Mouse (Mus musculus) embryonic facial prominence, embryonic 12.5 days (tissue): ENCODE measurements at regions not wholly inside any gene's neighbourhood (a gene's known extent, or its start where the extent isn't known, plus 50 kb on each side); places are given as distances from the start of the nearest gene placed in this dataset.

Experiments
- ATAC-seq: fragments of 200-750 bp; cut with Nextera tagmentation; 2 replicates; pipeline ENCODE4 v1.8.0; 2017; ENCODE audit not compliant: insufficient number of reproducible peaks, insufficient read depth, low FRiP score, low TSS enrichment
- H3K27ac ChIP-seq: fragments of 300-500 bp; sonication (generic); 2 replicates; pipeline ENCODE4 v1.5.1; 2016; ENCODE audit warnings: mild to moderate bottlenecking
- H3K27me3 ChIP-seq: fragments of 300-500 bp; sonication (generic); 2 replicates; pipeline ENCODE4 v1.6.1; 2016; ENCODE audit warnings: mild to moderate bottlenecking, moderate library complexity
- H3K36me3 ChIP-seq: fragments of 300-500 bp; sonication (generic); 2 replicates; pipeline ENCODE4 v1.6.1; 2016; ENCODE audit warnings: mild to moderate bottlenecking
- H3K4me1 ChIP-seq: fragments of 300-500 bp; sonication (generic); 2 replicates; pipeline ENCODE4 v1.6.1; 2016
- H3K4me2 ChIP-seq: fragments of 300-500 bp; sonication (generic); replicated peaks from 2 replicates; pipeline ENCODE4 v1.6.1; 2016; ENCODE audit warnings: mild to moderate bottlenecking, moderate library complexity
- H3K4me3 ChIP-seq: fragments of 300-500 bp; sonication (generic); 2 replicates; pipeline ENCODE4 v1.5.1; 2016; ENCODE audit warnings: mild to moderate bottlenecking
- H3K9ac ChIP-seq: fragments of 300-500 bp; sonication (generic); 2 replicates; pipeline ENCODE4 v1.6.1; 2016; ENCODE audit warnings: mild to moderate bottlenecking, moderate library complexity
- H3K9me3 ChIP-seq: fragments of 300-500 bp; sonication (generic); 2 replicates; pipeline ENCODE4 v1.6.1; 2016; ENCODE audit warnings: mild to moderate bottlenecking, moderate library complexity
- WGBS: fragments of 180-500 bp; shearing (Covaris S2); methylation state at CpG from one replicate; pipeline ENCODE4 v1.1.7; 2016; 5-methylcytosine and 5-hydroxymethylcytosine counted together

DNA sequence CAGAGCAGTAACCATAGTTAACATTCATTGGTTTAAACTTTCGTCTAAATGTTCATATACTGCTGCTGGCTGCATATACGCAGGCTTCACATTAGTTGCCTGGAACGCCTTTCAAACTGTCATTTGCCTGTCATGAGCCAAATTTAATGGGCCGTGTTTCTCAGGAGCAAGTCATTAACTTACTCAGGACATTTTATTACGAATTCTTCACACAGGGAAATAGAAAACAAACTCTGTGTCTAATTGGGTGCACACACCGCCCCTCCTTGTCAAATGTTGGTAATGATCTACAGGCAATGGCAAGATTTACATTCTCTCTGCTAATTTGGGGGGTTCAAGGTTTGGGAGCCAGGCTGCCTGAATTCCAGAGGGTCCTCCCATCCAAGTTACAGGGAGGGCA, 364.4 kb downstream of the Agtpbp1 start:
- Histone ChIP-seq H3K4me1 (no peaks in the 10 kb centered on the region), H3K4me2 (no peak overlapping the region), H3K27ac (no peak overlapping the region), H3K4me3 (no peak overlapping the region), H3K9me3 (no peaks in the 10 kb centered on the region), H3K9ac (no peak overlapping the region), H3K36me3 (no peaks in the 10 kb centered on the region), H3K27me3 (no peaks in the 10 kb centered on the region)
- WGBS = 73% methylated on average over 6 of the region's 6 CpGs
- ATAC-seq = no peak

DNA sequence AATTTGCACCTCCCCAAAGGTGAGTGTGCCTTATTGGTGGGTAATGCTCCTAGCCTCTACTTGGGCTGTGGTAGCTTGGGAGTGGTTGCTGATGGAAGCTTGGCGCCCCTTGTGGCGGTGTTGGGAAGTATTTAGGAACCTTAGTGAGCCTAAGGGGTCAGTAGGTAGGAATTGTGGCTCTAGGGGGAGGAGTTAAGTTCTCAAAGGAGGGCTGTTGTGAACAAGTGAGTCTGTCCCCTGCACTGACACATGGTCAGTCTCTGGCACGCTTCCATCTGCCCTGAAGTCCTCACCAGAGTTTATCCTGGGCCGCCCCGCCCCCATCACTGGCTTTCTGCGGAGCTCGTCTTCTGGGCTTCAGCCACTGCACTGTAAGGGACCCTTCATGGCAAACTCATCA, 364.9 kb downstream of the Agtpbp1 start:
- Histone ChIP-seq H3K9me3 (no peaks in the 10 kb centered on the region), H3K4me3 (no peak overlapping the region), H3K27ac (no peak overlapping the region), H3K27me3 (no peaks in the 10 kb centered on the region), H3K36me3 (no peaks in the 10 kb centered on the region), H3K9ac (no peak overlapping the region), H3K4me2 (no peak overlapping the region), H3K4me1 (no peaks in the 10 kb centered on the region)
- 24% methylated on average over 7 of the region's 7 CpGs for WGBS
- no peak for ATAC-seq

DNA sequence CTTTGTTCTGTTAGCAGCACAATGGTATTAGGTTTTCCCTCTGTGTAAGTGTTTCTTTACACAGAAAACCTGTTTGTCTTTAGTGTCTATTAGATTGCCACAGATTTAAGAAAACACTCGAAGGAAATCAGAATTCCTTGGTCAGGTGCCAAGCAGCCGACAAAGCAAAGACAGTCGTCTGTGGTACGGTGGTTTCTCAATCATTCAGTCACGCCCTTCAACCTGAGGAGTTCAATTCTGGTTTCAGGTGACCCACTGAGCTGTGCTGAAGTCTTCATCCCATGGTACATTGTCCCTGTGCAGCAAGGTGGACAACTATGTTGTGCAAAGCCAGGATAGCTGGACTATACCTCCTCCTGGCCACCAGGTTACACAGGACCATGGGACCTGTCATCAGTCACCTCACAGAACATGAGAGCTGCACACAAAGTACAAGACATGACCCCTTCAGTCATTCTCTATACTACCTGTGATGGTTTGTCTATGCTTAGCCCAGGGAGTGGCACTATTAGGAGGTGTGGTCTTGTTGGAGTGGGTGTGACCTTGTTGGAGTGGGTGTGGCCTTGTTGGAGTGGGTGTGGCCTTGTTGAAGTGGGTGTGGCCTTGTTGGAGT, 368.2 kb downstream of the Agtpbp1 start:
- H3K4me3 ChIP-seq = no peak overlapping the region
- 68% methylated on average over 5 of the region's 5 CpGs for WGBS
- no peak for ATAC-seq

DNA sequence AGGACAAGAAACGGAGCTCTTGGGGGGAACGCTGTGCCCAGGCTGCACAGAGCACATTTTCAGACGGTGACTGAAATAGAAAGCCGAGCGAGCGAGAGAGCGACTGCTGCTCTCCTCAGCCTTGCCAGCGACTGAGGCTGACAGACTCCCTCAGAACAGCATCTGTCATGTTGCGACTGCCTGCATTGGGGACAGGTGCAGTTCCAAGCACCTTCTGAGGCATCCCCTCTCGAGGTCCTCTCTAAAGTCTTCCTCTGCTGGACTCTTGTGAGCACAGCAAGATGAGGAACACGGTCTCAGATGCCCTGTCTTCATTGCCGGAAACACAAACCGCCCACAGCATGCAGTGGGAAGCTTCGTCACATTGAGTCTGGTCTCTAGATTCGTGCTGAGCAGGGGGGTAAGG, 372.7 kb downstream of the Agtpbp1 start:
- WGBS = 84% methylated on average over 15 of the region's 15 CpGs
- no peak overlapping the region for H3K4me3 ChIP-seq
- no peaks in the 10 kb centered on the region for H3K9me3 ChIP-seq
- no peak overlapping the region for H3K27ac ChIP-seq
- H3K4me2 ChIP-seq = no peak overlapping the region
- no peaks in the 10 kb centered on the region for H3K4me1 ChIP-seq
- no peaks in the 10 kb centered on the region for H3K27me3 ChIP-seq
- no peaks in the 10 kb centered on the region for H3K36me3 ChIP-seq
- no peak overlapping the region for H3K9ac ChIP-seq
- no peak for ATAC-seq

More for the DNA sequence above, 368.2 kb downstream of the Agtpbp1 start:
- no peaks in the 10 kb centered on the region for H3K27me3 ChIP-seq
- H3K27ac ChIP-seq = no peak overlapping the region
- no peaks in the 10 kb centered on the region for H3K4me1 ChIP-seq
- H3K9ac ChIP-seq = no peak overlapping the region
- H3K4me2 ChIP-seq = no peak overlapping the region
- H3K36me3 ChIP-seq = no peaks in the 10 kb centered on the region
- no peaks in the 10 kb centered on the region for H3K9me3 ChIP-seq

DNA sequence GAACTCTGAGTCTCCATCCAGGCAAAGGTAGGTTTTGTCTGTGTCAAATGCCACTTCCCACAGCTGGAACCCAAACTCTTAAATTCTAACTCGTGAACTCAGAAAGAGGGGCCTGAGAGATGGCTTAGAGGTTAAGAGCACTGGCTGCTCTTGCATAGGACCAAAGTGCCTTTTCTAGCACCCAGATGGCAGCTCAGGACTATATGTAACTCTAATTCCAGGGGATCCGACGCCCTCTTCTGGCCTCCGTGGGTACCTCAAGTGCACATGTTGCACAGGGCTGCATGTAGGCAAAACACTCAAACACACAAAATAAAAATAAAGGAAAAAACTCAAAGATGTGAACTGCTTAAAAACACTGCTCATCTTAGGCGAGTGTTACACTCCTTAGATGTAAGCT, 374.2 kb downstream of the Agtpbp1 start:
- Histone ChIP-seq H3K4me3 (no peak overlapping the region), H3K36me3 (no peaks in the 10 kb centered on the region), H3K27ac (no peak overlapping the region), H3K4me2 (no peak overlapping the region), H3K4me1 (no peaks in the 10 kb centered on the region), H3K9ac (no peak overlapping the region), H3K9me3 (no peaks in the 10 kb centered on the region), H3K27me3 (no peaks in the 10 kb centered on the region)
- 63% methylated on average over 5 of the region's 5 CpGs for WGBS
- no peak for ATAC-seq

DNA sequence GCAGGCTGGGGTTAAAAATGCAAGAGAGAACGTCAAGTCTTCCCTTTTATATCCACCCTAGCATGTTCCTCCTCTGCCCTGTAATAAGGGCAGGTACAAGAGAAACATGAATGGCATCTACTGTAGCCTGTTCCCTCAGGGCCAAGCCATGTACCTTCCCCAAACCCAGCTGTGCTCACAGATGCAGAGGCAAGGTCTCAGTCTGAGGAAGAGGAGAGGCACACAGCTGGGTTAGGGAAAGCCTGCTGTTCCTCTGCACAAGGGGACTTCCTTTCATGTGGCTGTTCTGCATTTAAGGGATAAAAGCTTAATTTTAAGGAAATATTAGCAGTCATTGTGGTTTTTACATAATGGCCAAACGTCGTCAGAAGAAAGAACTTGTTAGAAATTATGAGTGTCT, 378.8 kb downstream of the Agtpbp1 start:
- Histone ChIP-seq H3K4me3 (no peak overlapping the region), H3K4me2 (no peak overlapping the region), H3K9me3 (no peaks in the 10 kb centered on the region), H3K4me1 (no peaks in the 10 kb centered on the region), H3K27ac (no peak overlapping the region), H3K9ac (no peak overlapping the region), H3K27me3 (no peaks in the 10 kb centered on the region), H3K36me3 (no peaks in the 10 kb centered on the region)
- 77% methylated on average over 3 of the region's 3 CpGs for WGBS
- no peak for ATAC-seq

DNA sequence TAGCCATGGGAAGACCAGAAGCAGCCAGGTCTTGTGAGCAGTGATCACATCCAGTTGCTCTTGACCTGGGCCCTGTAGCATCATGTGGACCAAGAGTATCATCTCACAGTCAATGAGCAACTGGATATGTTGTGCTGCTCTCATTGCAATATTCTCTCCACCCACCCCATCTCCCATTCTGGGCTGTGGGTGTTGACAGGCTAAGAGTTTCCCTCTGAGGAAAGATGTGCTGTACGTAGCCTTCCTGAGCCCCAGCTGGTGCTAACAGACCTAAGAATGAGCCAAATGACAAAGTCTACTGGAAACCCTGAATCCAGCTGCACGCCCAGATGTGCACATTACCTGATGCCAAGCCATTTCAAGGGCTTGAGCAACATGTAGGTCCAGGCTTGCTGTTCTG, 380.5 kb downstream of the Agtpbp1 start:
- Histone ChIP-seq H3K4me1 (no peaks in the 10 kb centered on the region), H3K4me2 (no peak overlapping the region), H3K9ac (no peak overlapping the region), H3K27me3 (no peaks in the 10 kb centered on the region), H3K27ac (no peak overlapping the region), H3K9me3 (no peaks in the 10 kb centered on the region), H3K36me3 (no peaks in the 10 kb centered on the region), H3K4me3 (no peak overlapping the region)
- WGBS = 81% methylated on average over 2 of the region's 2 CpGs
- no peak for ATAC-seq

DNA sequence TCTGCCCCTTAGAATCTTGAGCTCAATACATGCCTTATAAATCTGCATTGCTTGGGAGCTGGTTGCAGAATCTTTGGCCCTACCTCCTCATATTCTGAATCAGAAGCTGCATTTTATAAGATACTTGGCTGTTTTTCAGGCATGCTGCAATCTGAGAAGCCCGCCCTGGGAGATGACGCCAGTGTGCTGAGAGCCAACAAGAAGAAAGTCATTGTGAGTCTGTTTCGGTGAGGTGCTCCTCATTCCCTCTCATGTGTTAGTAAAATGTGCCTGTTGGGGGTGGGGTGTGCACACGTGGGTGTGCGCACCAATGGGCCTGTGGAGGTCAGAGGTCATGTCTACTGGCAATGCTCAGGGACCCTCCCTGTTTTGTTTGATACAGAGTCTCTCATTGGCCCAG, 388.7 kb downstream of the Agtpbp1 start:
- H3K9me3 ChIP-seq = no peaks in the 10 kb centered on the region
- H3K4me3 ChIP-seq = no peak overlapping the region
- no peaks in the 10 kb centered on the region for H3K36me3 ChIP-seq
- H3K9ac ChIP-seq = no peak overlapping the region
- 59% methylated on average over 5 of the region's 5 CpGs for WGBS
- no peak for ATAC-seq
- H3K4me1 ChIP-seq = peaks cover 8% of the 10 kb centered on the region; the same call in 1 of the 2 replicates
- H3K27me3 ChIP-seq = no peaks in the 10 kb centered on the region
- no peak overlapping the region for H3K4me2 ChIP-seq
- no peak overlapping the region; the same call in 1 of the 2 replicates for H3K27ac ChIP-seq

DNA sequence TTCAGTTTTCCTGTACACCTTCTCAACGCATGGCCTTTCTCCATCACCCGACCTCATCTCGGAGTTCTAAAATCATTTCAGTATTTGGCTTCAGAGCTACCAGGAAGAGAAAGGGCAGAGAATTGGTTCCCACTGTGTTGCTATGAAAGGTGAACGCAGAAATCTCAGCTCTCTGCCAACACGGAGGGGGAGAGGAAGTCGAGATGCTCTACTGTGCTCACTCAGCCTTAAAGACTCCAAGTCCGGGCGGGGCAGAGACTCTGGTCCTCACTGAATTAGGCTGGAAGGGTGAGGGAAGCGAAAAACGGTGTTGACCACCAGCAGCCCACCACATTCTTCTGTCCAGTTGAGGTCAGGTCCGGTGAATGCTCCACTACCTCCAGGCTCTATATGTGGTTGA, 382.1 kb downstream of the Ntrk2 start:
- Histone ChIP-seq H3K4me2 (no peak overlapping the region), H3K27ac (no peak overlapping the region), H3K4me3 (no peak overlapping the region), H3K36me3 (no peaks in the 10 kb centered on the region), H3K27me3 (no peaks in the 10 kb centered on the region), H3K9me3 (peaks cover 6% of the 10 kb centered on the region; the same call in 1 of the 2 replicates), H3K9ac (no peak overlapping the region), H3K4me1 (0 out of 2 replicates have a peak, but pooled peaks cover 4% of the 10 kb centered on the region)
- ATAC-seq = no peak
- 85% methylated on average over 11 of the region's 11 CpGs for WGBS
